Mouse (Mus musculus) stomach, embryonic 16.5 days (tissue): ENCODE results near the gene Ndufc2. TPM values are rescaled to one million over a fixed set of nuclear protein-coding genes. Genes with fewer than 3 reads are reported as not detected.
A peak's percentile ranks its signal among the peaks of the same experiment; 100 is the strongest.

Source experiments
- ATAC-seq: fragments of 200-750 bp; cut with Nextera tagmentation; 2 replicates; pipeline ENCODE4 v1.8.0; 2017; ENCODE audit warnings: moderate number of reproducible peaks, moderate TSS enrichment; ENCODE audit not compliant: insufficient read depth, low FRiP score
- H3K27ac ChIP-seq: fragments of 300-500 bp; sonication (generic); 2 replicates; pipeline ENCODE4 v1.5.1; 2014; ENCODE audit warnings: low read length
- H3K27me3 ChIP-seq: fragments of 300-500 bp; sonication (generic); 2 replicates; pipeline ENCODE4 v1.6.1; 2014; ENCODE audit warnings: low read length, control low read depth, mixed read lengths; ENCODE audit not compliant: control insufficient read depth, insufficient read depth
- H3K36me3 ChIP-seq: fragments of 300-500 bp; sonication (generic); 2 replicates; pipeline ENCODE4 v1.6.1; 2014; ENCODE audit warnings: low read length; ENCODE audit not compliant: control insufficient read depth, insufficient read depth
- H3K4me1 ChIP-seq: fragments of 300-500 bp; sonication (generic); 2 replicates; pipeline ENCODE4 v1.6.1; 2014; ENCODE audit warnings: low read length, control low read depth, mixed read lengths; ENCODE audit not compliant: control insufficient read depth, insufficient read depth
- H3K4me2 ChIP-seq: fragments of 300-500 bp; sonication (generic); 2 replicates; pipeline ENCODE4 v1.6.1; 2014; ENCODE audit warnings: low read depth, low read length, mixed read lengths
- H3K4me3 ChIP-seq: fragments of 300-500 bp; sonication (generic); replicated peaks from 2 replicates; pipeline ENCODE4 v1.5.1; 2014; ENCODE audit warnings: mild to moderate bottlenecking, low read length
- H3K9ac ChIP-seq: fragments of 300-500 bp; sonication (generic); 2 replicates; pipeline ENCODE4 v1.6.1; 2014; ENCODE audit warnings: low read length
- H3K9me3 ChIP-seq: fragments of 300-500 bp; sonication (generic); replicated peaks from 2 replicates; pipeline ENCODE4 v1.6.1; 2016; ENCODE audit warnings: low read length, control low read depth; ENCODE audit not compliant: control insufficient read depth
- WGBS: fragments of 180-500 bp; shearing (Covaris S2); extraction: QIAGEN DNeasy Blood & Tissue Kit; methylation state at CpG from one replicate; pipeline ENCODE4 v1.1.7; 2014; 5-methylcytosine and 5-hydroxymethylcytosine counted together
- polyA plus RNA-seq: library from polyadenylated mRNA; unstranded; fragments of >200 nt; fragmentation: Nextera tagmentation; extraction: Ambion mirVana; gene quantifications from 2 replicates; pipeline ENCODE4 v1.2.1, GENCODE M21; 2015

Gene Ndufc2
- polyA plus RNA-seq, 1 experiment from 2014 or later = 373 TPM

- no peaks in the 10 kb centered on the region for H3K9me3 ChIP-seq
- no peak overlapping the region for H3K4me2 ChIP-seq
- no peak overlapping the region for H3K27ac ChIP-seq
- peaks cover 26% of the 10 kb centered on the region for H3K36me3 ChIP-seq
- WGBS = 95% methylated on average over 8 of the region's 8 CpGs
- no peaks in the 10 kb centered on the region for H3K4me1 ChIP-seq
- no peaks in the 10 kb centered on the region for H3K27me3 ChIP-seq
- no peak overlapping the region for H3K4me3 ChIP-seq
- H3K9ac ChIP-seq = no peak overlapping the region
- ATAC-seq = no peak
Observed at GRCm38 (mm10) chr7:97382661-97383060, 17.1 kb upstream of the Ndufc2 start.

GRCm38 (mm10) chr7:97383496-97384132 lies 16.2 kb upstream of the Ndufc2 start:
- Histone ChIP-seq H3K9me3 (no peaks in the 10 kb centered on the region), H3K4me2 (no peak overlapping the region), H3K27me3 (no peaks in the 10 kb centered on the region), H3K4me1 (no peaks in the 10 kb centered on the region), H3K36me3 (peaks cover 18% of the 10 kb centered on the region), H3K27ac (no peak overlapping the region), H3K4me3 (no peak overlapping the region), H3K9ac (no peak overlapping the region)
- no peak for ATAC-seq
- WGBS = 89% methylated on average over 10 of the region's 10 CpGs

GRCm38 (mm10) chr7:97386106-97386805 lies 13.5 kb upstream of the Ndufc2 start:
- Histone ChIP-seq H3K9me3 (no peaks in the 10 kb centered on the region), H3K9ac (no peak overlapping the region), H3K4me1 (no peaks in the 10 kb centered on the region), H3K27me3 (no peaks in the 10 kb centered on the region), H3K36me3 (peaks cover 21% of the 10 kb centered on the region), H3K27ac (peak overlapping the region; percentile 64), H3K4me2 (no peak overlapping the region), H3K4me3 (no peak overlapping the region)
- WGBS = 71% methylated on average over 7 of the region's 7 CpGs
- 0 out of 2 replicates have a peak, but pooled peaks have one; percentile 29 for ATAC-seq

GRCm38 (mm10) chr7:97386806-97387370 lies 12.9 kb upstream of the Ndufc2 start:
- Histone ChIP-seq H3K4me2 (no peak overlapping the region), H3K4me3 (no peak overlapping the region), H3K27me3 (no peaks in the 10 kb centered on the region), H3K9me3 (no peaks in the 10 kb centered on the region), H3K4me1 (no peaks in the 10 kb centered on the region), H3K36me3 (peaks cover 22% of the 10 kb centered on the region), H3K9ac (no peak overlapping the region), H3K27ac (peak overlapping the region; percentile 64)
- ATAC-seq = no peak
- 67% methylated on average over 5 of the region's 5 CpGs for WGBS

GRCm38 (mm10) chr7:97387561-97388147 lies 12.1 kb upstream of the Ndufc2 start:
- H3K4me1 ChIP-seq = no peaks in the 10 kb centered on the region
- peak overlapping the region; percentile 64 for H3K27ac ChIP-seq
- H3K4me2 ChIP-seq = no peak overlapping the region
- H3K9me3 ChIP-seq = no peaks in the 10 kb centered on the region
- H3K4me3 ChIP-seq = no peak overlapping the region
- H3K9ac ChIP-seq = no peak overlapping the region
- ATAC-seq = no peak
- WGBS = 89% methylated on average over 8 of the region's 8 CpGs
- H3K36me3 ChIP-seq = peaks cover 22% of the 10 kb centered on the region
- no peaks in the 10 kb centered on the region for H3K27me3 ChIP-seq

- Histone ChIP-seq H3K27me3 (no peaks in the 10 kb centered on the region), H3K4me1 (no peaks in the 10 kb centered on the region), H3K27ac (no peak overlapping the region), H3K36me3 (peaks cover 22% of the 10 kb centered on the region), H3K9me3 (no peaks in the 10 kb centered on the region), H3K9ac (no peak overlapping the region), H3K4me3 (no peak overlapping the region), H3K4me2 (no peak overlapping the region)
- WGBS = 94% methylated on average over 4 of the region's 4 CpGs
- ATAC-seq = no peak
Observed at GRCm38 (mm10) chr7:97388541-97388940, 11.3 kb upstream of the Ndufc2 start.

GRCm38 (mm10) chr7:97391293-97392078 lies 8.3 kb upstream of the Ndufc2 start:
- Histone ChIP-seq H3K4me3 (no peak overlapping the region), H3K36me3 (peaks cover 13% of the 10 kb centered on the region), H3K4me1 (no peaks in the 10 kb centered on the region), H3K27ac (no peak overlapping the region), H3K4me2 (no peak overlapping the region), H3K9ac (no peak overlapping the region), H3K9me3 (no peaks in the 10 kb centered on the region), H3K27me3 (no peaks in the 10 kb centered on the region)
- peak; percentile 54; the same call in 1 of the 2 replicates for ATAC-seq
- 64% methylated on average over 13 of the region's 13 CpGs for WGBS

GRCm38 (mm10) chr7:97392079-97392445 lies 7.7 kb upstream of the Ndufc2 start:
- Histone ChIP-seq H3K27ac (no peak overlapping the region), H3K4me1 (no peaks in the 10 kb centered on the region), H3K9me3 (no peaks in the 10 kb centered on the region), H3K27me3 (no peaks in the 10 kb centered on the region), H3K4me3 (no peak overlapping the region), H3K9ac (no peak overlapping the region), H3K36me3 (peaks cover 13% of the 10 kb centered on the region), H3K4me2 (no peak overlapping the region)
- ATAC-seq = 0 out of 2 replicates have a peak, but pooled peaks have one; percentile 28
- 78% methylated on average over 6 of the region's 6 CpGs for WGBS
